Mouse (Mus musculus) heart, postnatal 0 days (tissue): Measurements from ENCODE around the gene Ushbp1. TPM values are rescaled to one million over a fixed set of nuclear protein-coding genes. Genes with fewer than 3 reads are reported as not detected.

ENCODE experiments used
- ATAC-seq: fragments of 200-750 bp; cut with Nextera tagmentation; 2 replicates; pipeline ENCODE4 v1.8.0; 2017; ENCODE audit warnings: low read depth, moderate number of reproducible peaks, moderate library complexity; ENCODE audit not compliant: insufficient read depth
- DNase-seq: peaks from one replicate; pipeline ENCODE4 v3.0.0-alpha.2; 2016; ENCODE audit warnings: low spot score
- H3K27ac ChIP-seq: fragments of 300-500 bp; sonication (generic); 2 replicates; pipeline ENCODE4 v1.5.1; 2014; ENCODE audit warnings: low read depth, mild to moderate bottlenecking
- H3K27me3 ChIP-seq: fragments of 300-500 bp; sonication (generic); 2 replicates; pipeline ENCODE4 v1.6.1; 2014; ENCODE audit warnings: low read length, mixed read lengths; ENCODE audit not compliant: control insufficient read depth, insufficient read depth
- H3K36me3 ChIP-seq: fragments of 300-500 bp; sonication (generic); replicated peaks from 2 replicates; pipeline ENCODE4 v1.6.1; 2014; ENCODE audit warnings: low read length, mixed read lengths; ENCODE audit not compliant: control insufficient read depth, insufficient read depth
- H3K4me1 ChIP-seq: fragments of 300-500 bp; sonication (generic); 2 replicates; pipeline ENCODE4 v1.6.1; 2014; ENCODE audit warnings: antibody characterized with exemption; ENCODE audit not compliant: control insufficient read depth, insufficient read depth
- H3K4me2 ChIP-seq: fragments of 300-500 bp; sonication (generic); 2 replicates; pipeline ENCODE4 v1.6.1; 2014; ENCODE audit warnings: low read depth, mild to moderate bottlenecking, low read length, moderate library complexity
- H3K4me3 ChIP-seq: fragments of 300-500 bp; sonication (generic); 2 replicates; pipeline ENCODE4 v1.5.1; 2014; ENCODE audit warnings: low read depth, low read length
- H3K9ac ChIP-seq: fragments of 300-500 bp; sonication (generic); replicated peaks from 2 replicates; pipeline ENCODE4 v1.6.1; 2014; ENCODE audit warnings: low read depth, low read length, mixed read lengths
- H3K9me3 ChIP-seq: fragments of 300-500 bp; sonication (generic); replicated peaks from 2 replicates; pipeline ENCODE4 v1.6.1; 2016; ENCODE audit warnings: low read length; ENCODE audit not compliant: control insufficient read depth
- CTCF ChIP-seq: IDR thresholded peaks from 2 replicates; pipeline ENCODE4 v1.5.1; 2016; ENCODE audit warnings: antibody characterized with exemption, control low read depth, low read depth
- EP300 ChIP-seq: IDR thresholded peaks from 2 replicates; pipeline ENCODE4 v1.6.1; 2016; ENCODE audit warnings: antibody characterized with exemption, low read depth
- WGBS: fragments of 180-500 bp; shearing (Covaris S2); extraction: QIAGEN DNeasy Blood & Tissue Kit; methylation state at CpG from one replicate; pipeline ENCODE4 v1.1.7; 2014; 5-methylcytosine and 5-hydroxymethylcytosine counted together
- polyA plus RNA-seq: library from polyadenylated mRNA; unstranded; fragments of >200 nt; fragmentation: Nextera tagmentation; extraction: Ambion mirVana; gene quantifications from 2 replicates; pipeline ENCODE4 v1.2.1, GENCODE M21; 2015
- total RNA-seq: library from RNA; depleted of rRNA; stranded (reverse); fragments of >200 nt; gene quantifications from 2 replicates; pipeline ENCODE4 v1.2.3, GENCODE M21; 2014; ENCODE audit warnings: low replicate concordance

Gene Ushbp1
- total and polyA plus RNA-seq, 2 experiments from 2014 or later = 21.6 to 47.3 TPM

GRCm38 (mm10) chr8:71367529-71368176 lies 27.9 kb downstream of the Ushbp1 start:
- peaks cover 21% of the 10 kb centered on the region for H3K4me1 ChIP-seq
- H3K9ac ChIP-seq = peak overlapping the region; percentile 59
- H3K27ac ChIP-seq = peak overlapping the region; percentile 85
- H3K4me2 ChIP-seq = peak overlapping the region; percentile 80
- H3K36me3 ChIP-seq = peaks cover 16% of the 10 kb centered on the region
- no peaks in the 10 kb centered on the region for H3K27me3 ChIP-seq
- TF ChIP-seq EP300 = no peak
- no peak for TF ChIP-seq CTCF
- H3K4me3 ChIP-seq = peak overlapping the region; percentile 67
- DNase-seq = no peak
- no peaks in the 10 kb centered on the region for H3K9me3 ChIP-seq
- 35% methylated on average over 17 of the region's 17 CpGs for WGBS
- ATAC-seq = no peak

GRCm38 (mm10) chr8:71366771-71367528 lies 28.7 kb downstream of the Ushbp1 start, which contains the start of gene Use1:
Gene Use1, plus strand, starts transcription at chr8:71366848.
- TF ChIP-seq CTCF (no peak), EP300 (no peak)
- under 1% methylated on average over 54 of the region's 56 CpGs for WGBS

GRCm38 (mm10) chr8:71358026-71358425 lies 37.6 kb downstream of the Ushbp1 start:
- Histone ChIP-seq H3K4me1 (no peaks in the 10 kb centered on the region), H3K9ac (no peak overlapping the region), H3K9me3 (no peaks in the 10 kb centered on the region), H3K4me2 (no peak overlapping the region), H3K36me3 (peaks cover 84% of the 10 kb centered on the region), H3K27ac (no peak overlapping the region), H3K4me3 (no peak overlapping the region), H3K27me3 (no peaks in the 10 kb centered on the region)
- ATAC-seq (no peak), DNase-seq (no peak)
- TF ChIP-seq EP300 (no peak), CTCF (no peak)
- 88% methylated on average over 3 of the region's 3 CpGs for WGBS

More at GRCm38 (mm10) chr8:71366771-71367528, 28.7 kb downstream of the Ushbp1 start, which contains the start of gene Use1:
- peak within 1 kb of the TSS; percentile 80 for H3K4me2 ChIP-seq
- peak; percentile 97 for DNase-seq
- ATAC-seq = peak; percentile 81
- H3K4me3 ChIP-seq = peak within 1 kb of the TSS; percentile 67
- H3K27me3 ChIP-seq = no peaks in the 10 kb centered on the region
- H3K36me3 ChIP-seq = peaks cover 16% of the 10 kb centered on the region
- H3K4me1 ChIP-seq = peaks cover 21% of the 10 kb centered on the region
- H3K9ac ChIP-seq = peak within 1 kb of the TSS; percentile 59
- peak within 1 kb of the TSS; percentile 85 for H3K27ac ChIP-seq
- H3K9me3 ChIP-seq = no peaks in the 10 kb centered on the region

- no peak overlapping the region for H3K27ac ChIP-seq
- H3K4me1 ChIP-seq = no peaks in the 10 kb centered on the region
- no peak for ATAC-seq
- no peaks in the 10 kb centered on the region for H3K9me3 ChIP-seq
- no peaks in the 10 kb centered on the region for H3K27me3 ChIP-seq
- no peak overlapping the region for H3K9ac ChIP-seq
- 95% methylated on average over 1 of the region's 1 CpGs for WGBS
- no peak for DNase-seq
- no peak overlapping the region for H3K4me2 ChIP-seq
- H3K36me3 ChIP-seq = peaks cover 99% of the 10 kb centered on the region
- H3K4me3 ChIP-seq = no peak overlapping the region
- TF ChIP-seq CTCF (no peak), EP300 (no peak)
These were observed 44.1 kb downstream of the Ushbp1 start for GRCm38 (mm10) chr8:71351520-71351919.

- H3K4me1 ChIP-seq = no peaks in the 10 kb centered on the region
- H3K4me2 ChIP-seq = no peak overlapping the region
- H3K9me3 ChIP-seq = no peaks in the 10 kb centered on the region
- peaks cover 99% of the 10 kb centered on the region for H3K36me3 ChIP-seq
- DNase-seq (no peak), ATAC-seq (peak; percentile 55)
- H3K27me3 ChIP-seq = no peaks in the 10 kb centered on the region
- 34% methylated on average over 3 of the region's 3 CpGs for WGBS
- H3K27ac ChIP-seq = no peak overlapping the region
- no peak overlapping the region for H3K9ac ChIP-seq
- H3K4me3 ChIP-seq = no peak overlapping the region
- no peak for TF ChIP-seq CTCF
- TF ChIP-seq EP300 = no peak
These were observed 44.5 kb downstream of the Ushbp1 start for GRCm38 (mm10) chr8:71351117-71351516.
